Mouse (Mus musculus) myocyte (in vitro differentiated cells): ENCODE measurements at regions not wholly inside any gene's neighbourhood (a gene's known extent, or its start where the extent isn't known, plus 50 kb on each side); places are given as distances from the start of the nearest gene placed in this dataset.

Experiments
- CEBPB ChIP-seq: IDR thresholded peaks from 2 replicates; pipeline ENCODE4 v1.6.1; 2011; ENCODE audit warnings: mild to moderate bottlenecking, moderate library complexity; ENCODE audit not compliant: poor library complexity, insufficient read depth, severe bottlenecking
- E2F4 ChIP-seq: IDR thresholded peaks from one replicate; pipeline ENCODE4 v1.6.1; 2011; ENCODE audit warnings: mild to moderate bottlenecking, control low read depth, moderate library complexity; ENCODE audit not compliant: insufficient read depth
- MAX ChIP-seq: IDR thresholded peaks from one replicate; pipeline ENCODE4 v1.6.1; 2011; ENCODE audit warnings: low read depth, mild to moderate bottlenecking, control low read depth
- MYOD1 ChIP-seq, 3 experiments: IDR thresholded peaks; one replicate each; pipeline ENCODE4 v1.6.1; 2011; ENCODE audit warnings: control low read depth in 2 of 3, low read depth in 2 of 3, mild to moderate bottlenecking in 2 of 3, moderate library complexity in 1 of 3; ENCODE audit not compliant: insufficient read length in 2 of 3, control insufficient read depth in 1 of 3
- POLR2A ChIP-seq: IDR thresholded peaks from one replicate; pipeline ENCODE4 v1.6.1; 2011; ENCODE audit warnings: low read depth, mild to moderate bottlenecking, control low read depth, moderate library complexity; ENCODE audit not compliant: insufficient read length
- POLR2AphosphoS2 ChIP-seq: IDR thresholded peaks from one replicate; pipeline ENCODE4 v1.6.1; 2011; ENCODE audit warnings: low read depth, control low read depth; ENCODE audit not compliant: insufficient read length
- TCF12 ChIP-seq: IDR thresholded peaks from one replicate; pipeline ENCODE4 v1.6.1; 2011; ENCODE audit warnings: mild to moderate bottlenecking, control low read depth; ENCODE audit not compliant: poor library complexity, insufficient read depth, severe bottlenecking
- TCF3 ChIP-seq: IDR thresholded peaks from one replicate; pipeline ENCODE4 v1.6.1; 2011; ENCODE audit warnings: low read depth, control low read depth; ENCODE audit not compliant: insufficient read length
- USF1 ChIP-seq: IDR thresholded peaks from one replicate; pipeline ENCODE4 v1.6.1; 2011; ENCODE audit warnings: low read depth, mild to moderate bottlenecking, control low read depth, moderate library complexity

- TF ChIP-seq POLR2A (no peak), CEBPB (no peak), POLR2AphosphoS2 (no peak), MYOD1 (IDR thresholded peaks at IDR 0.05; ENCODE audit: control insufficient read depth in 1 of 3, insufficient read length in 2 of 3, low read depth in 2 of 3) (no peak), USF1 (no peak), MAX (no peak), TCF3 (no peak), TCF12 (no peak), E2F4 (no peak)
Observed at GRCm38 (mm10) chr7:71946548-71946947, 359.9 kb downstream of the Mctp2 start.
